ENCODE assay signal across 13 mouse cellular contexts in the genomic region with DNA sequence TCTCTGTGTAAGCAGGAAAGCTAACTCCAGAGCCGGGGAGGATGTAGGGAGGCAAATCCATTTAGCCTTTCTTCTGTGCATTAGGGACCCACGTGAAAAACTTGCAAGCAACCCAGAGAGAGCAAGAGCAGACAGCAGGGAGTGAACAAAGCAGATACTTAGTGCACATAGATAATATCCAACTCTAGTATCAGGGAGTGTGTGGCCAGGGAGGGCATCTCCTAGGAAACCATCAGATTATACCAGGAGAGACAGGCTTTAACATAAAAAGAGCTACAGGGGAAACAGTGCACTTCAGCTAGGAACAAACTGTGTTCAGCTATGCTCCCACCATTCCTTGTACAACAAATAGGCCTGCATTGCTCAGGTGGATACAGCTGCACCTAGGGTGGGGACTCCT.
"Had no signal": no experiment of that assay in that cellular context is flagged by ENCODE, and none has a peak within 500 bp of the region (broad histone marks: within the 10 kb centered on the region; RNA-seq: fewer than 3 reads in every experiment).

No protein-coding gene starts in this region.

- H3K27me3 ChIP-seq: kidney, embryonic 15.5 days; limb, embryonic 13.5 days; neural tube, embryonic 13.5 days had no signal

- H3K36me3 ChIP-seq: kidney, embryonic 15.5 days; limb, embryonic 13.5 days; neural tube, embryonic 13.5 days had no signal

- H3K9ac ChIP-seq: kidney, embryonic 15.5 days; limb, embryonic 13.5 days; liver, embryonic 14.5 days; neural tube, embryonic 13.5 days had no signal

- H3K4me2 ChIP-seq: kidney, embryonic 15.5 days; limb, embryonic 13.5 days; neural tube, embryonic 13.5 days had no signal

- H3K4me1 ChIP-seq: neural tube, embryonic 13.5 days had no signal

- H3K27ac ChIP-seq: kidney, embryonic 15.5 days; limb, embryonic 13.5 days; liver, embryonic 14.5 days; neural tube, embryonic 13.5 days had no signal

- H3K4me3 ChIP-seq: kidney, embryonic 15.5 days; limb, embryonic 13.5 days; neural tube, embryonic 13.5 days had no signal

- H3K9me3 ChIP-seq: kidney, embryonic 15.5 days; limb, embryonic 13.5 days; neural tube, embryonic 13.5 days had no signal

- DNase-seq: kidney, adult 2 months; kidney, postnatal 14 days; left cerebral cortex, postnatal 4 days; lung, adult 18-20 months; lung, postnatal 36 days; retina, postnatal 1 day; right cerebral cortex, postnatal 14 days; thymus, adult 2 months; thymus, postnatal 25 days had no signal
